Mouse (Mus musculus) bone marrow, adult 2 months (tissue): Measurements from ENCODE around the gene Cd5. TPM values are rescaled to one million over a fixed set of nuclear protein-coding genes. Genes with fewer than 3 reads are reported as not detected.

Source experiments
- H3K27ac ChIP-seq: fragments of 200-500 bp; 2 replicates; pipeline ENCODE4 v1.5.1; 2012; ENCODE audit warnings: low read depth, mild to moderate bottlenecking, control low read depth, inconsistent platforms, low read length; ENCODE audit not compliant: control insufficient read depth, poor library complexity, insufficient read depth
- H3K4me1 ChIP-seq: fragments of 200-500 bp; 2 replicates; pipeline ENCODE4 v1.6.1; 2011; ENCODE audit warnings: low read length; ENCODE audit not compliant: control insufficient read depth, insufficient read depth
- H3K4me3 ChIP-seq: fragments of 200-500 bp; replicated peaks from 2 replicates; pipeline ENCODE3; 2011; ENCODE audit warnings: mild to moderate bottlenecking, low read depth, low read length, control low read depth; ENCODE audit not compliant: control insufficient read depth
- CTCF ChIP-seq: fragments of 200-500 bp; IDR thresholded peaks from 2 replicates; pipeline ENCODE4 v1.5.1; 2011; ENCODE audit warnings: low read length, control low read depth; ENCODE audit not compliant: control insufficient read depth, insufficient read depth
- POLR2A ChIP-seq: fragments of 200-500 bp; IDR thresholded peaks from 2 replicates; pipeline ENCODE4 v1.6.1; 2011; ENCODE audit warnings: low read depth, mild to moderate bottlenecking, control low read depth, low read length, borderline replicate concordance; ENCODE audit not compliant: control insufficient read depth
- WGBS: fragments of 180-500 bp; shearing (Covaris S2); methylation state at CpG from one replicate; pipeline ENCODE4 v1.1.7; 2018; 5-methylcytosine and 5-hydroxymethylcytosine counted together
- polyA plus RNA-seq: library from polyadenylated mRNA; stranded (reverse); fragments of >200 nt; gene quantifications from 2 replicates; pipeline ENCODE4 v1.2.4, GENCODE M21; 2011; ENCODE audit warnings: low replicate concordance; ENCODE audit not compliant: missing spikeins, insufficient read depth, insufficient read length

The Cd5 gene
- polyA plus RNA-seq, 1 experiment, result 2.2 TPM

DNA sequence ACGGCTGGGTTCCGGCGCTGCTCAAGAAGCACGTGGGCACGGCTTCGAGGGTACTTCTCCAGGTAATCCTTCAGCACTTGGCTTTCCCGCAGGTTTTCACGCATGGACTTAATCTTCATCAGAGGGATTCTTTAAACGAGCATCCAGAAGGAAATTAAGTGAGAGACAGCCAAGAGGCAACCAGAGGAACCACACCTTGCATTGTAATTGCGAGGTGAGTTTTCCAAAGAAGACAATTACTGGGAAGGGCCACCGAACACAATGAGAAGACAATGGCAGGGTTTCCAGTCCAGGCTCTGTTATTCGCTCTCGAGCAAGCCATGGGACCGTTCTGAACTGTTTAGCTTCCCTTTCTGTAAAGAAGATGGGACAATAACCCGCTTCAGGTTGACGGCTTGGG lies 62.1 kb downstream of the Cd5 start:
- H3K27ac ChIP-seq, result no peak overlapping the region
- 82% methylated on average over 16 of the region's 16 CpGs for WGBS
- no peaks in the 10 kb centered on the region for H3K4me1 ChIP-seq
- no peak overlapping the region for H3K4me3 ChIP-seq
- TF ChIP-seq CTCF (no peak), POLR2A (no peak)

DNA sequence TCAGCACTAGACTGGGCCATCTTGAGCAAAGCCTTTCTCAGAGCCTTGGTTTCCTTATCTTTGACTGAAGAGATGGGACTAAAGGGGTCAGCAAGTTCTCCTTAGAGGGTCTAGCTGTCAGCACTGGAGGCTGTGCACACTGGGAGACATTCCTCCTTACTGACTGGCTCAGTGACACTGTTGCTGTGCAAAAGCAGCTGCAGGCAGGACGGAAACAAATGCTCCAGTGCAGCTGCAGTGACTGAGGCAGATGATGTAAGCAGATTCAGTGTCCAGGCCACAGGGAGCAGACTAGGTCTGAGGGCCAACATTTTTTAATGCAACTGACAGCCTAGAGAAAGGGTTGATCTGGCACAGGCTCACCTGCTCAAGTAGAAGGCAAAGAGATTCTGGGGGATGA lies 65.5 kb downstream of the Cd5 start:
- WGBS, result 76% methylated on average over 1 of the region's 1 CpGs
- TF ChIP-seq CTCF, result no peak
- TF ChIP-seq POLR2A, result no peak
- H3K4me1 ChIP-seq, result no peaks in the 10 kb centered on the region
- H3K27ac ChIP-seq, result no peak overlapping the region
- H3K4me3 ChIP-seq, result no peak overlapping the region

DNA sequence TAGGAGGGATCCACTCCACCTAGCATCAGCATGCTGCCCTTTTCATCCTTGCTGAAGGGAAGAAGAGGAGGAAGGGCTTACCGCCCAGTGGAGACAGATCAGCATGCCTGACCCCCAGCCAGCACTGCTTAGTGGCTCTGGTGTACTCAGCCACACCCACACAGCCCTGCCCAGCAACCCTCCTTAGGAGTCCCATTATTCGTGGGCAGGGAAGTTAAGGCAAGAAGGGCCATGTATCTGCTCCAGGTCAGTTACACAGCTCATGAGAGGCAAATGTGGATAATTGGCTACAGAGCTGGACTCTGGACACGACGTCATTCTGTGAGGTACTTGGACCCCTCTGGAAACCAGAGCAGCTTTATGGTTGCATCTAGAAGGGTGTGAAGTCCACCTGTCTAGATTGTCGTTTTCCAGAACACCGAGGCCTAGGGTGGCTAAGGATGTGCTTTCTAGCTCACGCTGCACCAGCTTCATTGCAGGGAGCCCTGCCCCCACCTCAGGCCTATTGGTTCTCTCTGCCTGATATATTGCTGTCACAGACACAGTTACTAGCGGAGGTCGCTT lies 66.9 kb downstream of the Cd5 start:
- Histone ChIP-seq H3K27ac (no peak overlapping the region), H3K4me1 (no peaks in the 10 kb centered on the region), H3K4me3 (no peak overlapping the region)
- WGBS, result 80% methylated on average over 9 of the region's 9 CpGs
- no peak for TF ChIP-seq CTCF

DNA sequence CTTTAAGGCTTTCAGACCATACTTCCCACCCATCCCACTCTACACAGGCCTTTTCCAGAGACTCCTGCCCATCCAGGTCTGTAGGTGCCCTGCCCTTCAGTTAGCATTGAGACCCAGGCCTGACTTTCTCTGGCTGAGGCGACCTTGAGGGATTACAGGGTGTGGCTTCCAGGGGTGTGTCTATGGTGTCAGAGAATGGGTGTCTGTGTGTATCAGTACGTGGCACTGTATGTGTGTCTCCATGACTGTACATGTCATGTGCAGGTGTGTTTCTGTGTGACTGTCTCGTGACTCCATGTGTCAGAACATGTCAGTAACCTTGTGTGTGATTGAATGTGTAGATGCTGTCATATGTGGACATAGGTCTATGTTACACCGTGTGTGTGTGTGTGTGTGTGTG lies 67.5 kb downstream of the Cd5 start:
- Histone ChIP-seq H3K4me1 (no peaks in the 10 kb centered on the region), H3K4me3 (no peak overlapping the region), H3K27ac (no peak overlapping the region)
- 74% methylated on average over 4 of the region's 4 CpGs for WGBS
- TF ChIP-seq CTCF (no peak), POLR2A (no peak)

Other genes with a start within 250 kb of the Cd5 start
- 46.7 and 87.1 TPM in 2 replicates for gene Cpsf7, start 213.7 kb downstream of the Cd5 start, polyA plus RNA-seq
- 23.6 and 31.2 TPM in 2 replicates for gene Sdhaf2, start 212.9 kb downstream of the Cd5 start, polyA plus RNA-seq
- 18.5 and 25.1 TPM in 2 replicates for gene Tmem216, start 182.8 kb downstream of the Cd5 start, polyA plus RNA-seq
- 17.7 and 34.4 TPM in 2 replicates for gene Cyb561a3, start 161.8 kb downstream of the Cd5 start, polyA plus RNA-seq
- gene Tmem138, start 161.6 kb downstream of the Cd5 start, polyA plus RNA-seq, result 7.2 and 16.5 TPM in 2 replicates
- gene Ddb1, start 133.7 kb downstream of the Cd5 start, polyA plus RNA-seq, result 59.3 and 107 TPM in 2 replicates
- 3.7 and 5.3 TPM in 2 replicates for gene Tkfc, start 133.3 kb downstream of the Cd5 start, polyA plus RNA-seq
- gene Vwce, start 104.8 kb downstream of the Cd5 start, polyA plus RNA-seq, result 0.41 and 0.77 TPM in 2 replicates
- not detected in 2 replicates for gene Pga5, start 60.9 kb downstream of the Cd5 start, polyA plus RNA-seq
- gene Vps37c, start 50.3 kb downstream of the Cd5 start, polyA plus RNA-seq, result 14.4 and 29.5 TPM in 2 replicates
- gene Cd6, start 91.1 kb upstream of the Cd5 start, polyA plus RNA-seq, result 2.1 TPM in 2 replicates
- gene Slc15a3, start 100.7 kb upstream of the Cd5 start, polyA plus RNA-seq, result 9.5 and 19.7 TPM in 2 replicates
- gene Tmem132a, start 130.9 kb upstream of the Cd5 start, polyA plus RNA-seq, result 1.4 TPM in 1 of 2 replicates, not detected in the other
- gene Tmem109, start 143.0 kb upstream of the Cd5 start, polyA plus RNA-seq, result 5.1 and 11.5 TPM in 2 replicates
- gene Prpf19, start 156.2 kb upstream of the Cd5 start, polyA plus RNA-seq, result 24.2 and 58.3 TPM in 2 replicates
- gene Zp1, start 181.6 kb upstream of the Cd5 start, polyA plus RNA-seq, result not detected in 2 replicates
- not detected in 2 replicates for gene Ptgdr2, start 198.2 kb upstream of the Cd5 start, polyA plus RNA-seq
- 4.4 and 5.8 TPM in 2 replicates for gene Ccdc86, start 210.3 kb upstream of the Cd5 start, polyA plus RNA-seq
- not detected in 2 replicates for gene Ms4a10, start 235.7 kb upstream of the Cd5 start, polyA plus RNA-seq